Mouse (Mus musculus): Measurements from ENCODE around the gene Sema4g. TPM values are rescaled to one million over a fixed set of nuclear protein-coding genes. Genes with fewer than 3 reads are reported as not detected.

Gene Sema4g
- total and polyA plus RNA-seq, 3 experiments, result 6.3 to 9.4 (median 7.7) TPM

DNA sequence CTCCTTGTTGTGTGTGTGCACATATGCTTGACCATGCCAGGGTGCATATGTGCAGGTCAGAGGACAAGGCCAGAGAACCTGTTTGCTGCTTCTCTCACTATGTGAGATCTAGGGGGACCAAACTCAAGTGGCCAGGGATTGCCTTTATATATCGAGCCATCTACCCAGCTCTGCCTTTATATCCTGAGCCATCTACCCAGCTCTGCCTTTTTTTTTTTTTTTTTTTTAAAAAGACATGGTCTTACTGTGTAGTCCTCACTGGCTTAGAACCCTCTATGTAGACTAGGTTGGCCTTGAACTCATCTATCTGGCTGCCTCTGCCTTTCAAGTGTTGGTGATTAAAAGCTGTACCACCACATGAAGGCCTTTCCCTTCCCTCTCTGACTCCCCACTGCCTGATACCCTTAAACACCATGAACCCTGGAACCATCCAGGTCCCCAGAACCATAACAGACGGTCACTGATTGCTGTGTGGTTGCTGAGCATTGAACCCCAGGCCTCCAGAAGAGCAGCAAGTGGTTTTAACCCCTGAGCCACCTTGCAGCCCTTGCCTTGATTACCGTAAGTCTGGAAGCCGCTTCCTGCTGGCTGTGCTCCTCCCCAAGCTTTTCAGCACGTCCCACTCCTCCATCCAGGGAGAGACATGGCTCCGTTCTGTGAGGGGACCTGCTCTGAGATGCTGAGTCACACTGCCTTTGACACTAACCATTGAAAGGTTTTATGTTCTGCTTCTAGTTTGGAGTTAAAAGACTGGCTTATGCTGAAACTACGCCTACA lies 15.0 kb downstream of the Sema4g start:
- DNase-seq, result no peak

DNA sequence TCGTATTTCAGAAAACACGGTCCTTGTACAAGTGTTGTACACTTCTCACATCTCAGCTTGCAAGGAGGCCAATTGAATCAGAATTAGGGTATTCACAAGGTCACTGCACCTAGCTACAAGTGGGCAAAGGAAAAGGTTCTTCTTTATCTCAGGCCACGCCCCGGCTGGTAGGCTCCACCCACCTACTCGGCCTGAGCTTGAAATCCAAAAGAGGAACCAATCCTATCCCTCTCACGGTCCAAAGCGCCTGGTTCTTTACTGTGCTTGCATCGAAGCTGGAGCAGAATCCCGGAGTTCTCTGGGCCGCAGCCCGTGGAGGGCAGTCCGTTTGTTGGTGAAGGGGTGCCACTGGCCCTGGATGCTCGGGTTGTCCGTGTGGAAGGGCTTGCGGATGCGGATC lies 16.5 kb downstream of the Sema4g start, which contains the start of gene Twnk:
Gene Twnk, plus strand, starts transcription at position 220 of the 400 bp plus-strand sequence.
- peak; percentile 74 for DNase-seq

DNA sequence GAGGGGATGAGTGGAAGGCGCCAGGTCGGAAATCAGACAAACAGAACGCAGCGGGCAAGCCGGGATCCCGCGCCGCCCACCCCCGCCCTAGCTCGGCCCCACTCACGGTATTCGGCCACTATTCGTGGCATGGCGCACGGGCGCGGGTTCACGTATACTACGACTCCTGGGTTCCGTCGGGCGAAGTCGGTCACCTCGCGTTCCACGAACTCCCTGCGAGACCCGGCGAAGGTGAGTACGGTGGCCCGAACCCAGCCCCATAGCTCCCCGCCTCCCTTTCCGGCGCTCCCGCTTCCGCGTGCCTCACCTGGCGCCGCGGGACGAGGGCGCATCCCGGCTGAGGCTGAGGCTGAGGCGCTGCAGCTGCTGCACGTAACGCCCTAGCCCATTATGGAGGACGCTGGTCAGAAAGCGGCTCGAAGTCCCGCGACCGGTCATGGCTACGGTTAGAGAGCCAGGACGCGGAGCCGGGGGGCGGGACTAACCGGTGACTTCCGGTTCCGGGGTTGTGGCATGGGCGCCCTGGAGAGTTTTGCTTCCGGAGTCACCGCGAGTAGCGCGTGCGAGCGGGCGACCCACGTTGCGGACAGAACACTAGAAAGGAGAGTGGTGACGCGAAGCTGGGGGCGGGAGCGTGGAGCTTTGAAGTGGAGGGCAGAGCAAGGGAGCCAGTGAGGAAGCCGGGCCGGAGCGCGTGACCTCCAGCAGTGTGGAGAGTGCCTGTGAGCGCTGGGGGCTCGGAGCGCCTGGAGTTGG lies 17.2 kb downstream of the Sema4g start, which contains the start of gene Mrpl43:
Gene Mrpl43, minus strand, starts transcription at position 486 of the 756 bp plus-strand sequence.
- peak; percentile 98 for DNase-seq

DNA sequence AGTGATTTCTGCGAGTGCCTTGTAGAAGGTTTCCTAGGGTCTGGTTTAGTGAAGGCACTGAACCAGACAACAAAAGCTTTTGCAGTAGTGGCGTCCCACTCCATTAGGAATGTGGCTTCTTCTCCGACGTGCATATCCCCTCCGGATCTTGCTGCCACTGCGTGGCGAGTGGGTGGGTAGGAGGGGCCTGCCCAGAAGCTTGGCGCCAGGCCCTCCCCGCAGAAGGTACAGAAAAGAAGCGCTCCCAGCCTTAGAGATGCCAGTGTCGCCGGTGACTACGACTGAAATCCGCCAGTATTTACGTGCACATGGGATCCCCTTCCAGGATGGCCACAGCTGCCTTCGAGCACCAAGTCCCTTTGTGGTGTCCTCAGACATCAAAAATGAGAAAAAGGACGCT lies 18.1 kb downstream of the Sema4g start:
- peak; percentile 21 for DNase-seq

DNA sequence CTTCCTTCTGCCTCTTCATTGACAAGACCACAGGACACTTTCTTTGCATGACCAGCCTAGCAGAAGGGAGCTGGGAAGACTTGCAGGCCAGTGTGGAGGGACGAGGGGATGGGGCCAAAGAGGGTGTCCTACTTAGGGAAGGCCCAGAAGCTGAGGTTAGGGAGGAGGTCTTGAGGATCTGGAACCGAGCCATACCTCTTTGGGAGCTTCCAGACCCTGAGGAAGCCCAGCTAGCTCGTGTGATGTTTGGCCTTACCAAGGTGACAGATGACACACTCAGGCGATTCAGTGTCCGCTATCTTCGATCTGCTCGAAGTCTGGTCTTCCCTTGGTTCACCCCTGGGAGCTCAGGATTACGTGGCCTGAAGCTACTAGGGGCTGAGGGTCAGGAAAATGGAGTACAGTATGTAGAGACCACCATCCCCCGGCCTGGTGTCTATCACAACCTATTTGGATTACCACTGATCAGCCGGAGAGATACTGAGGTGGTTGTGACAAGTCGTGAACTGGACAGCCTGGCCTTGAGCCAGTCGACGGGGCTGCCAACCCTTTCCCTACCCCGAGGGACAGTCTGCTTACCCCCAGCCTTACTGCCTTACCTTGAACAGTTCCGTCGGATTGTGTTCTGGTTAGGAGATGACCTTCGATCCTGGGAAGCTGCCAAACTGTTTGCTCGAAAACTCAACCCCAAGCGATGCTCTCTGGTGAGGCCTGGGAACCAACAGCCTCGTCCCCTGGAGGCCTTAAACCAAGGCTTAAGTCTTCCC lies 18.7 kb downstream of the Sema4g start:
- DNase-seq, result peak; percentile 78

DNA sequence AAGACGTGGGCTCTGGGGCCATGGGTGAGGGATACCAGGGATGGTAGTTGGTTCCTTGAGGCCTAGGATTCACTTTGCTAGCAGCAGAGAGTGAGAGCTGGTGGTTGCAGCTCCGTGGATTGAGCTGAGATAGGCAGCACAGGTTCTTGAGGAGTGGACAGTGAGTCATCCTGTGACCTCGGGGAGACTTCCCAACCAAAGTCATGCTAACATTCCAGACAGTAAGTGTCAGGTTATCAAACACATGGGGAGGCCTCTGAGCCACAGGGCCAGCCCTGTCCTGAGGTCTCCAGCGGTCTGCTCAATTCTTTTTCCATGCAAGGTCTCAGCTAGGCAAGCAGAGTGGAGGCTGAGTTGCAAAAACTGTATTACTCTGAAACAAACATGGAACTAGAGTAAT lies 21.7 kb downstream of the Sema4g start:
- peak; percentile 80 for DNase-seq

DNA sequence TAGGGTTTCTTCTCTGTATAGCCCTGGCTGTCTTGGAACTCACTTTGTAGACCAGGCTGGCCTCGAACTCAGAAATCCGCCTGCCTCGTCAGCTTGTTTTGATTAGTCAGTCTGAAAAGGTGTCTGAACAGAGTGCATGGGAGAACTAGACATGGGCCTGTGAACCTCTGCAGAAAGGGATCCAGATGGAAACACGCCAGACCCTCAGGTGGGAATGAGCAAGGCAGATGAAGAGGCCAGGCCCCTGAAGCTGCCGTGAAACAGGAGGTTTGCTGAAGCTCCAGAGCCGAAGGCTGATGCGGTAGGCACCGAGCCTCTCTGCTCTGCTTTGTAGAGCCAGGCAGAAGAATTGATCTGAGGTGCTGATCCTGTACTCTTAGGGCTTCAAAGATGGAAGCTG lies 23.3 kb downstream of the Sema4g start:
- no peak for DNase-seq

DNA sequence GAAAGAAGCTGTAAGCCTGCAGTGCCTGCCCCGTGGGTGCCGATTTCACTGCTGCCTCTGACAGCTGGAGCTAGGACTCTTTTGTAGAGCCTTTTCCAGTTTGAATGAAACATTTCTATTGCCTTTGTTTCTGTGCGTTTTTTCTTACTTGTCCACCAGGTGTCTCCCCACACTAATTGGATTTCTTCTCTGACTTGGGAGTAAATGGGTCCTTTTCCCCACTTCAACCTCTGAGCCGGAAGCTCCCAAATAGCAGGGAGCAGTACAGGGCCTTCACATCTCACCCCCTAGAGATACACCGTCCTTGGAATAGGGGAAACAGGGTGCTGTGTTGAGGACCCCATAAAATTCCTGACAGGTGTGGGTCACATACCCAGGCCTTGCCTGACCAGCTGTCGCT lies 23.7 kb downstream of the Sema4g start:
- DNase-seq, result peak; percentile 34

DNA sequence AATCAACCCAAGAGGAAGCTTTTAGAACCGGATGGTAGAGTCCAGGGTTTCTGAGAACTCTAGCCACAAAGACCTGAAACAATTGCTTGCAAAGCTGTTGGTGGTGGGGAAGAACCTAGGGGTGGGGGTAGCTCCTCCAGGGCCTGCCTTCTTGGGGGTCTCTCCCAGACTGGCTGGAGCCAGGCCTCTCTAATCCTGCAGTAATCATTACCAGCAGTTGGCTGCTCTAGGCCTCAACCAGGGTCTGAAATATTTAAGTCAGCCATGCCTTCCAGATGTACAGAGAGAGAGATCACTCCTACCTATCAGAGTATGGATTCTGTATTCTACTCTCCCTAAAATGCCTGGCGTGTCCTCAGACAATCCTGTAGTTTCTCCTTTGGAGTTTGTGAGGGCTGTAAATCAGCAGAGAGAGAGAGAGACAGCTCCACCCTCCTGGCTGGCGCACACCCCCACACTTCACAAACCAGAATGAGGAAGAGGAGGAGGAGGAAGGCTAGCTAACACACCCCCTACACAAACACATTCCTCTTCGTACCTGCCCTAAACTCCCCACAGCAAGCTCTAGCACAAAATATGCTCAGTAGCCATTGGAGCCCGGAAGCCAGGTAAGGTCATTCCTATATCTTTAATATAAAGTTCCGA lies 24.8 kb downstream of the Sema4g start:
- DNase-seq, result no peak

DNA sequence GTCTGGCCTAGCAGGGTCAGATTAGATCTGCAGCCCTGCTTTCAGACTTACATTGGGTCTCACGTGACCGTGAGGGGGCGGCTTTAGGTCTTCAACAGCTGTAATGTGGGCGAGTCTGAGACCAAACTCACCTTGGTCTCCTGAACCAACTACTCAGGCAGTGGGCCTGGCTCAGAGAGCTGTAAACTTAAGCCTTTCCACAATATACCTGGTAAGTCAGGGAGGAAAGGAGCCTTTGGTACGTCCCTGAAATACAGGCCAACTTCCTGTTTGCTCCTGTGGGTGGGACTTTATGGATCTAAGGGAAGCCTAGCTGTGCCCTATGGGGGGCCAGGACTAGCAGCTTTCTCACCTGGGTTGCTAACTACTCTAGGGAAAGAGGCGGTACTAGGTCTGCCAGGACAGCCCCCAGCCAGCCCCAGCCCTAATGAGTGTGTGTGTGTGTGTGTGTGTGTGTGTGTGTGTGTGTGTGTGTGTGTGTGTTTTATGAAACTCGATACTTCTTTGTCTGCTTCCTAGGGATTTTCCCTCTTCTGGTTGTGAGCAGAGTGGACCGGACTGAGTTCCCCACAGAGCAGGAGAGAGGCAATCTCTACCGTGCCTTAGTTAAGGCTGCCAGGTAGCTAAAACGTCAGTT lies 25.6 kb downstream of the Sema4g start, which contains the start of gene Lzts2:
Gene Lzts2, plus strand, starts transcription at position 80 of the 637 bp plus-strand sequence.
- peak; percentile 23 for DNase-seq

DNA sequence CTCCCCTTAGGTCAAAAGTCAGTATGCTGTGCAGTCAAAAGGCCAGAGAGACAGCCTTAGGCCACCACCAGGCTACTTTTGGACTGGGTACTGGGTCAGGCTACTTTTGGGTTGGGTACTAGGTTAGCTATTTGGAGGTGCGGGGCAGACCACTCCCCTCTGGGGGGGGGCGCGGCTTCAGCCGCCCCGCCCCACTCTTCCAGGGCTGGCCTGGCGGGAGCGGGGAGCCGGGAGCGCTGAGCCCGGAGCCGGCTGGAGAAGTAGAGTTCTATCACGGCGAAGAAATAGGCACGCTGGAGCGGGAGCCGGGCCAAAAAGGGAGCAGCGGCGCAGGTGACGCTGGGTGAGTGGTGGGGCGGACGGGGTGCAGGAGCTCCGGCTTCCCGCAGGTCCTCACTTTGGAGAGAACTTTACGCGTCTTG lies 26.1 kb downstream of the Sema4g start:
- DNase-seq, result peak; percentile 88

DNA sequence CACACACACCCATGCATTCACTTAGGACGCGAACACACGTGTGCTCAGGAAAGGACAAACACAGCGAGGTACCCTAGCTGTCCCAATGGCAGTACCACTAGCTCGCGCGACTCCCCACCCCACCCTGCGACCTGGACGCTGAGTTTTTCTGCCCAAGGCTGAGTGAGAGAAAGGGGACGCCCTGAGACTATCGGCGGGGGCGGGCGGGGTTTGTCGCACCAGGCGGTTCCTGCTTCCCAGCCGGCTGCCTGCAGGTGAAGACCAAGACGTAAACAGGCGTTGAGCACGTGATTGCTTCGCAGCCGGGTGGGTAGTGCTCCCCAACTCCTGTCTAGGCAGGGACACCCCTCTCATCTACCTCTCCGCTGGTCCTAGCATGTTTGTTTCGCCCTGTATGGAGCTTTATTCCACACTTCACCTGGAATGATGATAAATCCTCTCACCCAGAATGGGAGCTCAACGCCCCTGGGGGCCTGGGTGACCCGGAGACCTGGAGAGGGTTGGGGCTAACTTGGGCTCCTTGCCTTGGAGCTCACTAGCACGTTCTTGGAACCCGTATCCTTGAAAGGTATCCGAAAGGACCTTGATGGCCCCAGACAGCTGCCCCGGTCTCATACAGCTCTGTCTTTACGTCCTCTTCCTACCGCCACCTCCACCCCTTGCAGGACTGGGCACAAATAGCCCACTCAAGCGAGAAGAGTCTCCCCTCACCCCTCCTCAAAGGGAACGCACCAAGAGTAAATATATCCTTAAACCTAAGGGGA lies 26.8 kb downstream of the Sema4g start:
- DNase-seq, result peak; percentile 84

DNA sequence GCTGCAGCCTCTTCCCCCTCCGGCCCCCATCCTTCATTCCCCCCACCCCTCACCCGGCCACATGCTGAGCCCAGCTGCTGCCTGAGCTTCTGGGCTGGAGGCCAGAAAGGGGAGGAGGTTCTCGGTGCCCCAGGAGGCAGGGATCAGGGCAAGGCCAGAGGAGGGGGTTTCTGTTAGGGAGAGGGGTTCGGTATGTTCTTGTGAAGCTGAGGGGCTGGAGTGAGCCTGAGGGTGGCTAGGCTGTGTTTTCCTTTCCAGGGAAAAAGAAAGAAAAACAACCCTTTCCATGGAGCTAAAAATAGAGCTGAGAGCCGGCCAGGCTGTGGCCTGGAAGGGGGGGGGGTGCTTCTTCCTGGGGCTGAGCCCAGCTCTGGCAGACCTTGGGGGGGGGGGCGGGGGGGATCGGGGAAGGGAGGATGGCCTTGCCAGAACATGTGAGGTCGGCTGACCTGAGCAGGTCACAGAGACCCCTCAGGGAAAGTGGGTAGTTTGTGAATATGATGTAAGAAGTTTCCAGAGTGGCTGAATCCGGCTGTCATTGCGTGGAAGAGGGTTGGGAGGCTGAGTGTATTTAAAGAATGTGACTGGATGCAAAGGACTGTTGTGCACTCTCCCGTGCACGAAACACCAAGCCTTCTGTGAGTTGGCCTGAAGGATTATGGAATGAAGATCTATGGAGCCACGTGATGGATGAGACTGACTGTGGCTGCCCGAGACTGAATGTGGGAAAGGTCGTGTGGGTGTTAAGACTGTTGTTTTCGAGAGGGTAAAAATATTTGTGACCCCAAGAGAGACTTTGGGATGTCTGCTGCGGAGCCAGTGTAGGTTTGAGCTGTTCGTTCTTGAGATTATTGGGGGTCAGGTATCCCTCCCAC lies 27.7 kb downstream of the Sema4g start:
- peak; percentile 91 for DNase-seq

DNA sequence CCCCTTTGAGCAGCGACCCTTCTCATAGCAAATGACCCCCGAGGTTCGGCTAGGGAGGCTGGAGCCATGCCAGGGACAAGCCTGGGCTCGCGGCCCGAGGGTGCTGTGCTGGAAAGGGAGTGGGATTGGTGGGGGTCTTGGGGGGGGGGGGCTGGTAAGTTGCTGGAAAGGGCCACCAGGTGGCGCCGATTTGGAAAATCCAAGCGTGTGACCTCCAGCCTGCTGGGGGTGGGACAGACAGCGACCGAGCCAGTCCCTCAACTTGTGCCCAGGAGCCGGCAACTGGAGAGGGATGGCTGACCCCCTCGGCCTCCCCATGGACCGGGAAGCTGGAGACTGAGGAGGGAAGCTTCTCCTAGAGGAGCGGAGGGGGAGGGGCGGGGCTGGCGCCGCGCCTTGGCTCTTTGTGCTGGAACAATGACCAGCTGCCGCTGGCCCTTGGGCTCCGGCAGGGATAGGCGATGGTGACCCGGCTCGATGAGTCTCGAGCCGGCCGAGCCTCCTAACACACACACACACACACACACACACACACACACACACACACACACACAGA lies 28.4 kb downstream of the Sema4g start:
- peak; percentile 90 for DNase-seq

DNA sequence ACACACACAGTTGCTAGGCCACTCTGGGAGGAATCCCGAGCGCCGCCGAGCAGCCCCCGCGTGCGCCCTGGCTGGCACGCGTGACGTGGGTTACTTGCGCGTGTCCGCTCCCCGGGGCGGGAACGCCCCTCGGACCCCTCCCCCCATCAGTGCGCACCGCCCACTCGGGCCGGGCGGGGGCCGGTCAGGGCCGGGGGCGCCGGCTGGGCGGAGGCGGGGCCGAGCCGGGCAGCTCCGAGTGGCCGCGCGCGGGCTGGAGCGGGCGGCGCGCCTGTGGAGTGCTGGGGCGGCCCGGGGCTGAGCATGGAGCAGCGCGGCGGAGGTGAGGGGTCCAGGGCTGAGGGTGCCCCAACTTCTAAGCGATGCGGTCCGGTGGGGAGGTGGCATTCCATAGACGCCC lies 29.0 kb downstream of the Sema4g start:
- peak; percentile 97 for DNase-seq

DNA sequence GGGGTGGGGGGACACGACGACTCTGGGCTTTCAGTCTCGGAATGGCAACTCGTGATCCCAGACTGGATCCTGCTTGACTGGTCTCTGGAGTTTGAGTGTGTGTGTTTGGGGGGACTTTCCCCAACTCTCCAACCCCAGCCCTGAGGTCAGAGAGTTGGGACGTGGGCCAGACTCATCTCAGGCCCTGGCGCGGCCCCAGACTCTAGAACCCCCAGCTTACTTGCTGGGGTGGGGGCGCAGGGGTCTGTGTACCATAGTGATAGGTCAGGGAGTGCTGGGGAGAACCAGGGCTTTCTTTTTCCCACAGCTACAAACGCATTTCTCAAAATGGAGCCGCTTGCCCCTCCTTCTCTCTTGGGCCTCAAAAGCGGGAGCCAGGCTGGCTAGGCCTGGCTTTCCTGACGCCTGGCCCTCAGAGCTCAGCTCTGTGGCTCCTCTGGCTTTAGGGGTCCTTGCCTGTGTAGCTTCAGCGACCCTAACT lies 29.5 kb downstream of the Sema4g start:
- DNase-seq, result peak; percentile 68

DNA sequence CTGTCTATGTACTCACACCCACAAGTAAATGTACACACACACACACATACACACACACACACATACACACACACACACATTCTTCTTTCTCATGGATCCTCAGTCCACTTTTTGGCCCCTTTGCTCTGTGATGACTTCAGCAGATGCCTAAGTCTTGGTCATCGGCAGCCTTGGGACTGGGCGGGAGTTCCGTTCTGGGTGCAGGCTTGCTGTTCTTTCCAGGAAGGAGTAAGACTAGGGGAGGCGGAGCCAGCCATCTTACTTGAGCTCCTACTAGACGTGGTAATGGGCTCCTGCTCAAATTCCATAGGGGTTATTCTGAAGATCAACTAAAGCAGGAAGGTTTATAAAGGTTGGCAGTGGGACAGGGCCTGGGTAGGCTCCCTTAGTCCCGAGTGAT lies 31.4 kb downstream of the Sema4g start:
- peak; percentile 85 for DNase-seq

DNA sequence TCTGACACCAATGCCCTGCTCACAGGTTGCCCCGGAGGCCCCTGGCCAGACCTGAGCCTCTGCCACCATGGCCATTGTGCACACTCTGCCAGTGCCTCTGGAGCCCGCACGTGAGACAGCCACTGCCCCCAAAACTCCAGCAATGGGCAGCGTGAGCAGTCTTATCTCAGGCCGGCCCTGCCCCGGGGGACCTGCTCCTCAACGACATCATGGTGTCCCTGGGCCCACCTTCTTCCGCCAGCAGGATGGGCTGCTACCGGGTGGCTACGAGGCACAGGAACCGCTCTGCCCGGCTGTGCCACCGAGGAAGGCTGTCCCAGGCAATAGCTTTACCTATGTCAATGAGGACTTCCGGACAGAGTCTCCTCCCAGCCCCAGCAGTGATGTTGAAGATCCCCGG lies 32.5 kb downstream of the Sema4g start:
- DNase-seq, result no peak

DNA sequence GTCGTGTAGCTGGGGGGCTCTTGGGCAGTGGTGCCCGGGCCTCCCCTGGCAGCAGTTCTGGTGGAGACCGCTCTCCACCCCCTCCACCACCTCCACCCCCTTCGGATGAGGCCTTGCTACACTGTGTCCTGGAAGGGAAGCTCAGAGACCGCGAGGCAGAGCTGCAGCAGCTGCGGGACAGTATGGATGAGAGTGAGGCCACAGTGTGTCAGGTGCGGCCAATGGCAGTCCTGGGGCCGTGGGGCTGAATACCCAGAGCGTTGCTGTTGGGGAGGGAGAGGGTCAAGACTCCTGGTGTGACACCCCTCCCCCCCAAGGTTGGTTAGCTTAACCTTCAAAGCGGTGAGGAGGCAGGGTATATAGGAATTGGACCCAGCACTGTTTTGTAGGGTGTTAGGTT lies 35.1 kb downstream of the Sema4g start:
- no peak for DNase-seq
